ENCODE assay signal across 15 mouse cellular contexts in genomic region chr3:117044809-117045208, GRCm38 (mm10).
"Had no signal": no experiment of that assay in that cellular context is flagged by ENCODE, and none has a peak within 500 bp of the region (broad histone marks: within the 10 kb centered on the region; RNA-seq: fewer than 3 reads in every experiment).

No protein-coding gene starts in this region.

- ATAC-seq: midbrain, embryonic 15.5 days had no signal

- H3K9me3 ChIP-seq: kidney, embryonic 15.5 days; liver, embryonic 13.5 days; midbrain, embryonic 12.5 days; midbrain, embryonic 15.5 days; neural tube, embryonic 12.5 days; neural tube, embryonic 15.5 days had no signal

- H3K27me3 ChIP-seq: kidney, embryonic 15.5 days; liver, embryonic 13.5 days; midbrain, embryonic 12.5 days; midbrain, embryonic 15.5 days; neural tube, embryonic 12.5 days; neural tube, embryonic 15.5 days had no signal

- H3K4me2 ChIP-seq: kidney, embryonic 15.5 days; liver, embryonic 13.5 days; midbrain, embryonic 12.5 days; midbrain, embryonic 15.5 days; neural tube, embryonic 12.5 days; neural tube, embryonic 15.5 days had no signal

- H3K4me3 ChIP-seq: kidney, embryonic 15.5 days; left cerebral cortex, adult 2 months; liver, embryonic 13.5 days; midbrain, embryonic 12.5 days; midbrain, embryonic 15.5 days; neural tube, embryonic 12.5 days; neural tube, embryonic 15.5 days had no signal

- H3K27ac ChIP-seq: kidney, embryonic 15.5 days; left cerebral cortex, adult 2 months; liver, embryonic 13.5 days; midbrain, embryonic 12.5 days; midbrain, embryonic 15.5 days; neural tube, embryonic 12.5 days; neural tube, embryonic 15.5 days had no signal

- H3K36me3 ChIP-seq: kidney, embryonic 15.5 days; liver, embryonic 13.5 days; midbrain, embryonic 12.5 days; midbrain, embryonic 15.5 days; neural tube, embryonic 12.5 days; neural tube, embryonic 15.5 days had no signal

- DNase-seq: kidney, adult 8-10 months; kidney, postnatal 10 days; kidney, postnatal 4 days; layer of hippocampus, adult 9-11 months; liver, embryonic 13.5 days; lung, adult 2 months; right cerebral cortex, postnatal 25 days; spleen, adult 18-20 months; thymus, postnatal 25 days had no signal

- H3K4me1 ChIP-seq: kidney, embryonic 15.5 days; liver, embryonic 13.5 days; midbrain, embryonic 12.5 days; midbrain, embryonic 15.5 days; neural tube, embryonic 12.5 days; neural tube, embryonic 15.5 days had no signal

- H3K9ac ChIP-seq: kidney, embryonic 15.5 days; liver, embryonic 13.5 days; midbrain, embryonic 12.5 days; midbrain, embryonic 15.5 days; neural tube, embryonic 12.5 days; neural tube, embryonic 15.5 days had no signal
